Mouse (Mus musculus) kidney, postnatal 10 days (tissue): ENCODE results near the gene Uqcc1.
A peak's percentile ranks its signal among the peaks of the same experiment; 100 is the strongest.

Source experiments
- DNase-seq: peaks from one replicate; pipeline ENCODE4 v3.0.0; 2021; ENCODE audit warnings: mixed read lengths

Uqcc1 gene

DNA sequence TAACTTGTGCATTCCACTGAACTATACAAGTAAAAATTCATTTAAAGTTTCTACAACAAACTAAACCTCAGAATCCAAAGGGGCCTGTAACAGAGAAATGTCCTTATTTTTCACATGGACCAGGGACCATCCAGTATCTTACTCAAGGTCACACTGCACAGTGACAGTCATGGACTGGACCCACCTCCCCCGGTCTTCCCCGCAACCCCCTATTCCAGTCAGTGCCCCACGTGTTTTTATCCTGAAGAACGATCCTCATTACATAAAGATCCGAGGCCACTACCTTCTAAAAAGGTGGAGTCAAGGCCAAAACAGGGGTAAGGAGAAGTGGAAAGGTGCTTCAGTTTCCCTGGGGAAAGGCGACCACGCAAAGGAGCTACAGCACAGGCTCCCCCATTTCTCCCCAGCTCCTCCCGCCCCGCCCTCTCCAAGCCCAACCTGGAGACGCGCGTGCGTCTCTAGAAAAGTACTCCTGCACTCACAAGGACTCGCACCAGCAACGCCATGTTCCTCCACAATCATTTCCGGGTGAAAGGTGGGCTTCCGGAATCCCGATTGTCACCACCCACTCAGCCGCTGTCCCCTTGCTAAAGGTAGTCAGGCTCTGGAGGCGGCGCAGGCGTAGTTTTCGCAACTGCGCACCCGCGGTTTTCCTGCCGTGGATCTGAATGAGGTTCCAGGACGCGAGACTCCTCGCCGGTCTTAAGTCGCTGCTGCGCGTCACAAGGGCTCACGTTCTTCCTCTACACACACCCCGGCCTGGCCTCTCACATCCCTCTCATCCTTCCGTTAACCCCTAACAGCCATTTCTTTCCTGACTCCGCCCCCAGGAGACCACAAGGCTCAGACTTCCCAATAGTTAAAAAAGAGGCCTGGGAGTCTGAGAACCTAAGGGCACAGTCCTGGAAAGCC is at the start of gene Uqcc1:
TSS of gene Uqcc1 (minus strand) at position 780 of the 912 bp plus-strand sequence.
- peak; percentile 95 for DNase-seq

DNA sequence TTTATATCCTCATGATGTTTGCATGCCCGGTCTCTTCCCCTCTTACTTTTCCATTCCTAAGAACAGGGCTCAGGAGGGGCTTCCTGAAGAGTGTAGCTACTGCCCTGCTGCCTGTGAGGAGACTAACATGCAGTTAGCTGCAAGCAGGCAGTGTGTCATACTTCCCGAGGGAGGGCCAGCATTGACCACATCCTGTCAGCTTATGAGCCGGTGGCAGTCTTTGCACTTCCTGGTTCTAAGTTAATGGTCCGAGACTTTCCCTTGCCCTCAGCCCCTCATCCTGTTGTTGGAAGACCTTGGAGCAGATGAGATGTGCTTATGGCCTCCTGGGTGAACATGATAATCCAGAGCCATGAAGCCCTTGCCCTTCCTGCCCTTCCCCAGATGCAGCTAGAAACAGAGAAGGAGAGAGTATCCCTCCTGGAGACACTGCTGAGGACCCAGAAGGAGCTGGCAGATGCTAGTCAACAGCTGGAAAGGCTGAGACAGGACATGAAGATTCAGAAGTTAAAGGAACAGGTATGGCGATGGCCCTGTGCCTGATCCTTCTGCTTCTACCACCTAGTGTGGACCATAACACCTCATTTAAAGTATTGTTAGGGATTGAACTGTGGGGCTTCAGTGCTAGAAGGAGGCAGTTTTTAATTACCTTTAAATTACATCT is 49.4 kb upstream of the Uqcc1 start:
- DNase-seq = peak; percentile 64

DNA sequence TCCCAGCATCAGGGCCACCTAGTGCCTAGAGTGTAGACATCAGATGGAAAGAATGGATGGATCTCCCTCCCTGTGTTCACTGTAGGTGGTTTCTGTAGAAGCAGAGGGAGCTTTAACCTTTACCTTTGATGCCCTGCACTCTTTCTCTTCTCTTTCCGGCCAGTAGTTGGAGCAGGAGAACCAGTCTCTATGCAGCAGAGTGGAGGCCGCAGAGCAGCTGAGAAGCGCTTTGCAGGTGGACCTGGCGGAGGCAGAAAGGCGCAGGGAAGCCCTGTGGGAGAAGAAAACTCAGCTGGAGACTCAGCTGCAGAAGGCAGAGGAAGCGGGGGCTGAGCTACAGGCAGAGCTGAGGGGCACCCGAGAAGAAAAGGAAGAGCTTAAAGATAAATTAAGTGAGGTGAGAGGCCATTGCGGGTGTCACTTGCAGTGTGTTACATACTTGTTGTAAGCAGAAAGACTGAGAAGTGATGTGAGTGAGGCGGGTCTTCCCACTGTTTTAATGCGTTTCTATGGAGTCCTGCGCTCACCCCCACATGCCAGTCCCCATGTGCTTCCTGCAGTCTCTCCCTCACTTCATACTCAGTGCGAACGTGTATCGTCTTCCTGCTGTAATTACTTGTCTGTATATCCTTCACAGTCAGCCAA is 44.1 kb upstream of the Uqcc1 start:
- DNase-seq = no peak

DNA sequence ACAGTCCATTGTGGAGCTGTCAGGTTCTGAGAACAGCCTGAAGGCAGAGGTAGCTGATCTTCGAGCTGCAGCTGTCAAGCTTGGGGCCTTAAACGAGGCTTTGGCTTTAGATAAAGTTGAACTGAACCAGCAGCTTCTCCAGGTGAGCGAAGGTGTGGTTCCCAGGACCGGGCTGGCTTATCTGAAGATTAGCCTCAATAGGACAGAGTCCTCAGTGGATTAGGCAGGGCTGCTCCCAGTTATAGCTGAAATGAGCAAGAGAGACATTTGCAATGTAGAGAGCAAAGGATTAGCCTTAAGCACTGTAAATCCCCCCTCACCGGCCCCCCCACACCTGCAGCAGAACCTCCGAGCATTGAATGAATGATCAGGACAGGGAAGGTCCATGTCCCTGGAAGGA is 43.2 kb upstream of the Uqcc1 start:
- no peak for DNase-seq

DNA sequence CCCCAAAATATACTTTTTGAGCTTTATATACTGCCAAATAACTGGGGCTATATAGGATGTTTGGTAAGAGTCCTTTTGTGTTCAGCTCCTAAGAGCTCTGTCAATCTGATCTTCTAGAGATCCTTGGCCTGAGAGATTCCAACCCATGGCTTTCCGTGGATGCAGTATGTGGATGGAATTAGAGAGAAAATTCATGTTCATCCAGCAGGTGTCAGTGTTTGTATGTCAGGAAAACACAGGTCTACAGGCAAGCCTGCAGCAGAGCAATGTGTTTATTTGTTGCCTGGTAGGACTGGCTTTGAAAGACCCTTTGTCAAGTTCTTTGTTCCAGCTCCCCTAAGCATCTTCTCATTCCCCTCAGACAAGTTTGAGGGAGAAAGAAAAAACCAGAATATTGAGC is 32.9 kb upstream of the Uqcc1 start:
- DNase-seq = peak; percentile 19

DNA sequence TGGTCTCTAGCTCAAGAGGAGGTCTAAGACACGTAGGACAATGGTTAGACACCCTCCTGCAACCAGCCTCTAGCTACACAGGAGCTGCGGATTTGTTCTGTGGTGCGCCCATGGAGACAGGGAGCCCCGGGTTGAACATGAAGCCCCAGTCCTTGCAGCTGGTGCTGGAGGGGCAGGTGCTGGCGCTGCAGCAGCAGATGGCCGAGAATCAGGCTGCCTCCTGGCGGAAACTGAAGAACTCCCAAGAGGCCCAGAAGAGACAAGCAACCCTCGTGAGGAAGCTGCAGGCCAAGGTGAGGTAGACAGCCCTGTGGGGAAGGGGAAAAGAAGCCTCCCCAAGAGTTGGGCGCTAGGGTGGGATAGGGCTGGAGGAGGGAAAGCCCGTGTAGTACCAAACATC is 31.8 kb upstream of the Uqcc1 start:
- DNase-seq = no peak

DNA sequence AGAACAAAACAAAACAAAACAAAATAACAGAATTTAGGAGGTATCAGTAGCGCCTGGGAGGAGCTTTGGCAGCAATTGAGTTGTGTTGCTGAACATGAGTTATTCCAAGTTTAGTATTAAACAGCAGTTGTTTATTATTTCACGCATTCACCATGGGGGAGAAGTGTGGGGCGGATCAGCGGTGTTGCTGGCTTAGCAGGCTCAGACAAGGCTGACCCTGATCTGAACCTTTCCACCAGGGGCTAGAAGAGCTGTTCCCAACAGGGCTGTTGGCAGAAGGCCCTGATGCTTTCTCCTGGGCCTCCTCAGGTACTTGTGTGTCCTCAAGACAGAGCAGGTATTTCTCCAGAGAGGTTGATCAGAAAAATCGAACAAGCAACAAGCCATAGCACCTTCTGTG is 29.9 kb upstream of the Uqcc1 start:
- peak; percentile 39 for DNase-seq

DNA sequence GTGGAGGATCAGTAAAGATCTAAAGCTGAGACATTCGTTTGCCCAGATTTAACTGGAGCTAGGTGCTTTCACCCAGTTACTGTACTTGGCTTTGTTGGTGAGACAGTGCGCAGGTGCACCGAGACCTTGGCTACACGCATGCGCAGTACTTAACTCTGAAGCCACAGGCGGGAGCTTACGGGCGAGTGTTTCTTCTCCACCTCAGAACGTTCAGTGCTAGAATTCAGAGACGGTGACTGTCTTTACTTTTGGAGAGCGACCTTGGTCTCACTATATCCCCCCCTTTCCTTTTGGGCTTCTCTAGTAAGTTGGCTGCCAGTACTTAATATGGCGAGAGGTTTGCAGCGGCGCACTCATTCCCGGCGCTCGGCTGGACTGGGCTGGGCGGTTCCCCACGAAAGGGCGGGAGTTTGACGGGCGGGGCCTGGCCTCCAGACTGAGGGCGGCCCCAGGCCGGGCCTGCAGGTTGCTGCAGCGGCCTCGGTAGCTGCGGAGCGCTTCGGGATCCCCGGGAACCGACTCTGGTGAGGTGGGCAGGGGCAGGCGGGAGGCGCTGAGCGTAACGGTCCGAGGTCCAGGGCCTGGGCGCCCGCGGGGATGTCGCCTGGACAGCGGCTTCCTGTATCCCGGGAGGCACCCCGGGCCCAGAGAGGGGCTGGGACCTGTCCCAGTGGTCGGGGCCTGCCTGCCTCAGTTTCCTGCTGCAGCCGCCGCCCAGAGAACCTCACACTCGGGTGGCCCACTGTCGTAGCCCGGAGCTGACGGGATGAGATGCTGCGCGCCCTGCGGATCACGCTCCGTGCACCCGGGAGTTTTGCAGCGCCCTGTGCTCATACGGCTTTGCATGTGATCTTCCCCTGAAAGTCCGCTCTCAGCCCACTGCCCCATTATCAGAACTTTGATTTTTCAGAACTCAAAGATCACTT is 26.3 kb upstream of the Uqcc1 start, which contains the start of gene Cep250:
TSS of gene Cep250 (plus strand) at position 325 of the 926 bp plus-strand sequence.
- peak; percentile 95 for DNase-seq

DNA sequence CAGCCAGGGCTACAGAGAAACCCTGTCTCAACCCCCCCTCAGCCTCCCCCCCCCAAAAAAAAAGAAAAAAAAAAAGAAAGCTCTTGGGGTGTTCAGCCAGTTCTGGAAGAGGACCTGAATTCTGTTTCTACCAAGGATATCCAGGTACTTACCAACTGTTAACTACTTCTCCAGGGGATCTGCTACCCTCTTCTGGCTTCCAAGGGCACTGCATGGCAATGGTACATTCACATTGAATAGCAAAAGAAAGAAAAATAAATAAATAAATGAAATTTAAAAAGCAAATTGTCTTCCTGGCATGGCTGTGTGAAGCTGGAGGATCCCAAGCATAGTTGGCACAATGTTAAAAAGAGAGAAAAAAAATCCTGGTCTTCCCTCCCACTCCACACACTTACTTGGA is 21.9 kb upstream of the Uqcc1 start:
- DNase-seq = peak; percentile 86

DNA sequence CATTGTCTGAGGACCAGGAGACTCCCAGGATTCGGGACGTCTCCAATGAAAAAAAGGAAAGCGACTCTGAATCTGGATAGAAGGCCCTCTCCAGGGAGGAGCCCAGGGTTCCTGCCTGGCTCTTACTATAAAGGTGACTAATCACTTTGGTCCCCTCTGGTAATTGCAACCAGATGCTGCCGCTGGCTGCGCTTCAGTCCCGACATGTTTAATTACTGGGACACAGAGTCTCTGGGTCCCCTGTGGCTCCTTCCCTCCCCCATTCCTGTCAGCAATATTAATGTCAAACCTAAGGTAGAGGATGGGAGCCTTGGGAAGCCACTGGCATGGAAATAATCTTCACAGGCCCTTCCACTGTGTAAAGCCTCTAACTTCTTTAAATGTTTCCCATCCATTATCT is 19.3 kb upstream of the Uqcc1 start:
- no peak for DNase-seq

DNA sequence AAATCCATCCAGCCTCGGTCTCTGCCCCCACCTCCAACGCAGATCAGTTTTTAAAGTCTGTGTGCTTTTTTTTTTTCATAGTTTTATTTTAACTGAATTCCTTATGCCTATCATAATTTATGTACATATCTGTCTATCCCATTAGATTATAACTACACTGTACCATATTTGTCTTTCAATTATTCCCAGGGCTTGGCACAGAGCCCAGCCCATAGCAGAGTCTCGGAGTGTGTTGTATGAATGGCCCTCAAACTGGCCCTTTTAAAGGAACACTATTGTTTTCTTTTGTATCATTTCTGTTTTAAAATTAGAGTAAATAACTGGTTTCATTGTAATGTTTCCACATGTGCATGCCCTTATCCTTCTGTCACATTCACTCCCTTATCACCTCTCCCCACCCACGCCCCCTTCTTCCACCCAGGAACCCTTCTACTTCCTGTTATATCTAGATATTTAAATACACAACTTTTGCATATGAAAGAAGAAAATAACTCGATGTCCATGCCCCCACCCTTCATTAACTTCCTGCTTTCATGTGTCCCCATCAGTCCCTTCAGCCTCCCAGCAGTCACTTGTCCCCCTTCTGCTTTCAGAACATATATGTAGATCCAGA is 17.4 kb upstream of the Uqcc1 start:
- peak; percentile 54 for DNase-seq

DNA sequence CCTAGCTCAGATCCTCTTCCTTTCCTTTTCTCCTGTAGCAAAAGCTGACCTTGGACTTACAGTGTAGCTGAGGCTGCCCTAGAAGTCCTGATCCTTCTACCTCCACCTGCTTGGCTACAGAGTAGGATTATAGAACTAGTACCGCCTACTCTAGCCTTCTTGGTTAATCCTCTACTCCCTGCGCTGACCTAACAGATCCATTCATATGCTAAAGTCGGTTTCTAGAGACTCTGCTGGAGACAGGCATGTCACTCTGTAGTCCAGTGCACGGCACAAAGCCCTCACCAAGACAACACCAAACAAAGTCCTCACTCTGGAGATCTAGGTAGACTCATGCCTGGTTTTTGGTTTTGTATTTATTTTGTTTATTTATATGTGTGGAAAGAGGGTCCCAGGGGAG is 16.4 kb upstream of the Uqcc1 start:
- no peak for DNase-seq

DNA sequence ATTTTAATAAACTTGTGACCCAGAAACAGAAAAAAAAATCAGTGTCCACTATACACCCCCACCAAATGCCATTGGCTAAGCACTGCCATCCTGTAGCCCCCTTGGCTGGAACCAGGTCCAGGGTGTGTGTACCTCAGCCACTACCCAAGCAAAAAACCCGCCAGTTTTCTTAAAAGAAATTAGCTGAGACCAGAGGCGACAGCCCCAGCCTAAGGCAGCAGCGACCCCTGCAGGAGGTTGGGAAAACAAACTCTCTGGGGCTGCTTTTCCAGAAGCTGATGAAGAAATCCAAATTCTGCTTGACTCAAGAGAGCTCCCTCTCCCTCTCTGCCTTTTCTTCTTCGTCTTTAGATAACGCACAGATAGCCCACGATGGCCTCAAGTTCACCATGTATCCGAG is 16.0 kb upstream of the Uqcc1 start:
- peak; percentile 85 for DNase-seq

DNA sequence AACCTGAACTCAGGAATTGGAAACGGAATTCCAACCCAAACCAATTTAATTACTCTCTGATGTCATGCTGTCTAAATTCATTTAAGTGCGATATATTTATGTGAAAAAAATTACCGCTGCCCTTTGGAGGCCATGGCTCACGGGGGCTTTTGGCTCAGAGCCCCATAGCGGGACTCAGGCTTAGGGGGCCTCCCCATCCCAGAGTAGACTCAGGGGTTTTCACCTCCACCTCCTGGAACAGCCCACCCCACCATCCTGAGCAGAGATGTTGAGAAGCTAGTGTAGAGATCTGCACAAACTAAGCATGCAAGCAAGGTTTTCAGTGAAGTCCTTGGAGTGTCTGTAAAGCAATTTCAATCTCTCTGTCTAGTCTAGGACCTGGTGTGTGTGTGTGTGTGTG is 15.5 kb upstream of the Uqcc1 start:
- DNase-seq = no peak

DNA sequence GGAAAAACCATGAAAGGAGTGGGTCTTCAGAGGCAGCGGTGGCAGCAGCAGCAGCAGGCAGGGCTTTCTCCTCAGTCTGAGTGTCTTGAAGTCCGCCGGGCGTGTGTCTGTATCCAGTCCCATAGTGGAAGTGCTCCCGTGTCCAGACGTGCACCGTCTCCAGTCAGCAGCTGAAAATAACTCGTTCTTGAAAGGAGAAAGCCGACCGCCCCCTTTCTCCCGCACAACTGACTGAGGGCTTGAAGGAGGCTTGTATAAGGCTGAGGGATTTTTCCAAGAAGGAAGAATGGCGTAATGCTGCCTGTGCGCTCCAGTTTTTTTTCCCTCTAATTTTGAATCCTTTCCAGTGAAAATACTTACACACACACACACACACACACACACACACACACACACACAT is 15.0 kb upstream of the Uqcc1 start, which contains the start of gene Gdf5:
TSS of gene Gdf5 (minus strand) at position 244 of the 400 bp plus-strand sequence.
- peak; percentile 24 for DNase-seq

DNA sequence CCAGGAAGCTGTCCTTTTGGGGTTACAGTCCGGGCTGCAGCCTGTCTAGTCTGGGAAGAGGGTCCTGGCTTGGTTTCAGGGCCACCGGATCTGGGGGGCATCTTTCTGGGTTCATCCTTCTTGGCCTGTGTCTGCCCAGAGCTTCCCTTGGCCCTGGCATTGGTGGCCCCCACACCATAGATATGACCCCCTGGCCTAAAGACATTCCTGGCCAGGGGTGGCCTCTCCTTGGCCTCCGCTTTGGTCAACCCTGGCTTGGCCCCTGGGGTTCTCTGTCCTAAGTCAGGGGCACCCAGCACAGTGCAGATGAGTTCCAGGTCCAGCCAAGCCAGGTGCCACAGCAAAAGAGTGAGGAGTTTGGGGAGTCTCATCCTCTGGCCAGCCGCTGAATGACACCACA is 14.6 kb upstream of the Uqcc1 start:
- DNase-seq = no peak

DNA sequence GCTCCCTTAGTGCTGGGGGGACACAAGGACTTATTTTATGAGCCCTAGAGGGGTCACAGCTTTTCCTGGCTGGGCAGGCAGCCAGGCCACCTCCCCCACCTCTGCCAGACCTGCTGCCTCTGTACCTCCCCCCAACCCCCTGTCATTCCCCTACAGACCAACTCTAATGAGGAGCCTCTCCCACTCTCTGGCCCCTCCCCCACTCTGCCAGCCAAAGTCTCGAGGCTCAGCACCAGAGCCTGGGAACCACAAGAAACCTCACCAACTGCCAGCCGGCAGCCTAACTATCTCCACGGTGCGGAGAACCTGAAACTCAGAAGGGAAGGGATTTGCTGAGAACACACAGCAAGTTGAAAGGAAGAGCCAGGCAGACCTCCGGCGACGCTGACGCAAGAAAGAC is 13.4 kb upstream of the Uqcc1 start:
- peak; percentile 35 for DNase-seq

DNA sequence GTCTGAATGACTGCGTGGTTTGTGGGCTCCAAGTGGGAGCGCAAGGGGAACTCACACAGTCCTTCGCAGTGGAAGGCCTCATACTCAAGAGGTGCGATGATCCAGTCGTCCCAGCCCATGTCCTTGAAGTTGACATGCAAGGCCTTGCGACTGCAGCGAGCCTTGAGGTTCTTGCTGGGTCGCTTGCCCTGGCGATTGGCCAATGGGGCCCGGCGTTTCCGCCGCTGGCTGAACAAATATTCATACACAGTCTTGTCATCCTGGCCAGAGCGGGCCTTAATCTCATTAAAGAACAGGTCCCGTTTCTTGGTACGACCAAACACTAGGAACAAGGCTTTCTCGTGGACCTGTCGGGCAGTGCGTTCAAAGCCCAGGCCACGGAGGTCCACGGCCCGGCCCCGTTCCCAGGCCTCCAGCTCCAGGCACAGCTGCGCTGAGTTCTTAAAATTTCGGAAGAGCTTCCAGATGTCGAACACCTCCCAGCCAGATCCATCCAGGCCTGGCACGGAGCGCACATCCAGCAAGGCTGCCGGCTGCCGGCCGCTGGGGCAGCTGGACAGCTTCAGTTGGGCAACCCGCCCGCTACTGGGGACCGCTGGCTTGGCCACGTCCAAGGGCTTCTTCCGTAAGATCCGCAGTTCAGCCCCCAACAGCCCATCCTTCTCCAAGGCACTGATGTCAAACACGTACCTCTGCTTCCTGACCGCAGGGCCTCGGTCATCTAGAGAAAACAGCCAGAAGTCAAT is 11.8 kb upstream of the Uqcc1 start:
- peak; percentile 53 for DNase-seq

DNA sequence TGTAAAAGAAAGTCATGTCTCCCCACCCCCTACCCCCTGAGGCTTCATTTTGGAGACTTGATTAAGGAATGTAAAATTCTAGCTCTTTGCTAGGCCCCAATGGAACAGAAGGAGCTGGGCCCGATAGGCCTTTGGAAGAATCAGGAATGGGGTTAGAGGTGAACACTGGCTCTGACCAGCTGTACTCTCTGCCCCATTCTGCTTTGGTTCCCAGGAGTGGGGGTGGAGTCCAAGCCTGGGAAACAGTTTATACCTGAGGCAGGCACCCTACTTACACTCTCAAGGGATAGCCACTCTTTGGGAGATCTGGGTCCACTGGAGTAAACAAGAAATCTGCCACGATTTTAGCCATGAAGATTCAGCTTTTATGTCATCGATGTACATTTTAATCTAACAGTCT is 10.6 kb upstream of the Uqcc1 start, which contains the start of gene Gm15557:
TSS of gene Gm15557 (plus strand) at position 48 of the 400 bp plus-strand sequence.
- no peak for DNase-seq

DNA sequence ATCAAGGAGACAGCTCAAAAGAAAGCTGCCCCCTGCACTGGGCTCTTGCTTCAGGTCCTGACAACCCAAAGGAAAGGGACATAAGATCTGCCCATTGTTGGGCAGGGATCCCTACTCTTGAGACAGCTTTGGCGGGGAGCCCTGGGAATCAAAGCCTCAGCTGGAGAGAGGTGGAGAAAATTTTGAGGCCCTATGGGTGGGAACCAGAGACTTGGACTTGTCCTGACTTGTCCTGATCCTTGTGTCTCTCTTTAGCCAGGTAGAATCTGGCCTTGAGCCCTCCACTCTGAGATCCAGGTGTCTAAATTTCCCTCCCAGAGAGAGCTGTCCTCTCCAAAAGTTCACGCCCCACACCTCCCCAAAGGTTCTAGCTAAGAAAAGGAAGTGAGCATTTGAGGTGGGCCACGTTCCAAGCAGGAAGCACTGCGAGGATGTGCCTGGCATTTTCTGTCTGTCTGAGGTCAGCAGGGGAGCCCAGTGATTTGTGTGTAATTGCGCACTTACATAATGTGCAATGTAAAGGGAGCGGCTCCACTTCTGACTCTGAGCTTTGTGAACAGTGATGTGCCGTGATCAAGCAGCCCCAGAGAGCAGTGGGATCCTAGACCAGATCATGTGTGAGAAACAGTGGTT is 9.9 kb upstream of the Uqcc1 start:
- DNase-seq = peak; percentile 32
